Mouse (Mus musculus) small intestine, adult 2 months (tissue): ENCODE data around the gene E130308A19Rik.

Experiments used
- CTCF ChIP-seq: fragments of 200-500 bp; IDR thresholded peaks from 2 replicates; pipeline ENCODE4 v1.5.1; 2012; ENCODE audit warnings: low read depth, mild to moderate bottlenecking, control low read depth, inconsistent platforms, low read length, moderate library complexity, mixed read lengths; ENCODE audit not compliant: insufficient replicate concordance, insufficient read length; ENCODE audit errors: extremely low read depth
- POLR2A ChIP-seq: fragments of 200-500 bp; IDR thresholded peaks from 2 replicates; pipeline ENCODE4 v1.6.1; 2012; ENCODE audit warnings: low read depth, mild to moderate bottlenecking, control low read depth, inconsistent platforms, low read length, moderate library complexity

GRCm38 (mm10) chr4:59761365-59761729, 135.3 kb downstream of the E130308A19Rik start:
- TF ChIP-seq CTCF (no peak), POLR2A (no peak)
